Mouse (Mus musculus) activated CD4-positive, CD25-positive, alpha-beta regulatory T cell, adult 4 months (primary cell): ENCODE results near the gene Hnf4a. TPM values are rescaled to one million over a fixed set of nuclear protein-coding genes. Genes with fewer than 3 reads are reported as not detected.
"Not testable (repeated sequence)": the region's sequence is repeated elsewhere in the genome, so short reads cannot be mapped to it uniquely, and the experiment has no call there.

ENCODE experiments used
- ATAC-seq: one replicate; pipeline ENCODE4 v1.8.0; 2017
- polyA plus RNA-seq, 2 experiments: library from polyadenylated mRNA; unstranded; fragments of 100-300 nt; shearing (Covaris generic); gene quantifications; one replicate each; pipeline ENCODE4 v1.2.1; 2017

Gene Hnf4a
- polyA plus RNA-seq, 2 experiments from 2014 or later = not detected

- ATAC-seq = no peak
Measured at GRCm38 (mm10) chr2:163595119-163595518, 88.5 kb downstream of the Hnf4a start.

GRCm38 (mm10) chr2:163596057-163596872, 89.7 kb downstream of the Hnf4a start:
- ATAC-seq = no peak

- no peak for ATAC-seq
Measured at GRCm38 (mm10) chr2:163596873-163597155, 90.2 kb downstream of the Hnf4a start.

- peak; percentile 21 for ATAC-seq
Measured at GRCm38 (mm10) chr2:163597661-163598060, 91.1 kb downstream of the Hnf4a start.

GRCm38 (mm10) chr2:163599226-163599625, 92.6 kb downstream of the Hnf4a start:
- ATAC-seq = no peak

GRCm38 (mm10) chr2:163601066-163601465, 94.5 kb downstream of the Hnf4a start:
- no peak for ATAC-seq

GRCm38 (mm10) chr2:163601712-163602100, 95.1 kb downstream of the Hnf4a start:
- ATAC-seq = no peak

GRCm38 (mm10) chr2:163602101-163602971, 95.7 kb downstream of the Hnf4a start, which contains the start of gene Ttpal:
Gene Ttpal, plus strand, starts transcription at chr2:163602314.
- peak; percentile 82 for ATAC-seq

GRCm38 (mm10) chr2:163606161-163606560, 99.6 kb downstream of the Hnf4a start:
- ATAC-seq = no peak

- ATAC-seq = no peak
Measured at GRCm38 (mm10) chr2:163608008-163608407, 101.4 kb downstream of the Hnf4a start.

- no peak for ATAC-seq
Measured at GRCm38 (mm10) chr2:163609281-163609975, 102.8 kb downstream of the Hnf4a start.

- no peak for ATAC-seq
Measured at GRCm38 (mm10) chr2:163611176-163611575, 104.6 kb downstream of the Hnf4a start.

GRCm38 (mm10) chr2:163613206-163613605, 106.6 kb downstream of the Hnf4a start:
- ATAC-seq = no peak

- ATAC-seq = no peak
Measured at GRCm38 (mm10) chr2:163613990-163614389, 107.4 kb downstream of the Hnf4a start.

GRCm38 (mm10) chr2:163615401-163615800, 108.8 kb downstream of the Hnf4a start:
- no peak for ATAC-seq

- ATAC-seq = no peak
Measured at GRCm38 (mm10) chr2:163615906-163616651, 109.5 kb downstream of the Hnf4a start.

GRCm38 (mm10) chr2:163616652-163617227, 110.1 kb downstream of the Hnf4a start:
- ATAC-seq = no peak

GRCm38 (mm10) chr2:163617232-163617863, 110.7 kb downstream of the Hnf4a start:
- no peak for ATAC-seq

GRCm38 (mm10) chr2:163617874-163618273, 111.3 kb downstream of the Hnf4a start:
- ATAC-seq = no peak

GRCm38 (mm10) chr2:163620451-163620850, 113.8 kb downstream of the Hnf4a start:
- ATAC-seq = no peak

- not testable (repeated sequence) for ATAC-seq
Measured at GRCm38 (mm10) chr2:163621401-163621800, 114.8 kb downstream of the Hnf4a start.
